Mouse (Mus musculus) forebrain, embryonic 14.5 days (tissue): ENCODE results near the gene Sord. TPM values are rescaled to one million over a fixed set of nuclear protein-coding genes. Genes with fewer than 3 reads are reported as not detected.

Source experiments
- ATAC-seq: fragments of 200-750 bp; cut with Nextera tagmentation; 2 replicates; pipeline ENCODE4 v1.8.0; 2017; ENCODE audit warnings: mild to moderate bottlenecking, moderate library complexity
- DNase-seq: peaks from one replicate; pipeline ENCODE4 v3.0.0-alpha.2; 2015; ENCODE audit warnings: low spot score
- H3K27ac ChIP-seq: fragments of 300-500 bp; sonication (generic); 2 replicates; pipeline ENCODE4 v1.5.1; 2014; ENCODE audit warnings: low read depth, mild to moderate bottlenecking, control low read depth, low read length, moderate library complexity
- H3K27me3 ChIP-seq: fragments of 300-500 bp; sonication (generic); replicated peaks from 2 replicates; pipeline ENCODE4 v1.6.1; 2014; ENCODE audit warnings: low read length, control low read depth, mixed read lengths; ENCODE audit not compliant: control insufficient read depth, insufficient read depth
- H3K36me3 ChIP-seq: fragments of 300-500 bp; sonication (generic); 2 replicates; pipeline ENCODE4 v1.6.1; 2014; ENCODE audit warnings: low read length, control low read depth; ENCODE audit not compliant: control insufficient read depth, insufficient read depth
- H3K4me1 ChIP-seq: fragments of 300-500 bp; sonication (generic); 2 replicates; pipeline ENCODE4 v1.6.1; 2014; ENCODE audit warnings: antibody characterized with exemption, low read length, control low read depth; ENCODE audit not compliant: control insufficient read depth, insufficient read depth
- H3K4me2 ChIP-seq: fragments of 300-500 bp; sonication (generic); 2 replicates; pipeline ENCODE4 v1.6.1; 2014; ENCODE audit warnings: mild to moderate bottlenecking, control low read depth, low read length
- H3K4me3 ChIP-seq: fragments of 300-500 bp; sonication (generic); 2 replicates; pipeline ENCODE4 v1.5.1; 2014; ENCODE audit warnings: low read depth, low read length, control low read depth
- H3K9ac ChIP-seq: fragments of 300-500 bp; sonication (generic); 2 replicates; pipeline ENCODE4 v1.6.1; 2014; ENCODE audit warnings: mild to moderate bottlenecking, low read length, control low read depth, moderate library complexity
- H3K9me3 ChIP-seq: fragments of 300-500 bp; sonication (generic); replicated peaks from 2 replicates; pipeline ENCODE4 v1.6.1; 2016; ENCODE audit warnings: low read length, control low read depth, mixed read lengths; ENCODE audit not compliant: control insufficient read depth
- WGBS: fragments of 180-500 bp; shearing (Covaris S2); extraction: QIAGEN DNeasy Blood & Tissue Kit; methylation state at CpG from one replicate; pipeline ENCODE4 v1.1.7; 2014; 5-methylcytosine and 5-hydroxymethylcytosine counted together
- polyA plus RNA-seq: library from polyadenylated mRNA; unstranded; fragments of >200 nt; fragmentation: Nextera tagmentation; extraction: Ambion mirVana; gene quantifications from 2 replicates; pipeline ENCODE4 v1.2.1, GENCODE M21; 2014

The Sord gene
- polyA plus RNA-seq, 1 experiment from 2014 or later = 19.7 TPM

DNA sequence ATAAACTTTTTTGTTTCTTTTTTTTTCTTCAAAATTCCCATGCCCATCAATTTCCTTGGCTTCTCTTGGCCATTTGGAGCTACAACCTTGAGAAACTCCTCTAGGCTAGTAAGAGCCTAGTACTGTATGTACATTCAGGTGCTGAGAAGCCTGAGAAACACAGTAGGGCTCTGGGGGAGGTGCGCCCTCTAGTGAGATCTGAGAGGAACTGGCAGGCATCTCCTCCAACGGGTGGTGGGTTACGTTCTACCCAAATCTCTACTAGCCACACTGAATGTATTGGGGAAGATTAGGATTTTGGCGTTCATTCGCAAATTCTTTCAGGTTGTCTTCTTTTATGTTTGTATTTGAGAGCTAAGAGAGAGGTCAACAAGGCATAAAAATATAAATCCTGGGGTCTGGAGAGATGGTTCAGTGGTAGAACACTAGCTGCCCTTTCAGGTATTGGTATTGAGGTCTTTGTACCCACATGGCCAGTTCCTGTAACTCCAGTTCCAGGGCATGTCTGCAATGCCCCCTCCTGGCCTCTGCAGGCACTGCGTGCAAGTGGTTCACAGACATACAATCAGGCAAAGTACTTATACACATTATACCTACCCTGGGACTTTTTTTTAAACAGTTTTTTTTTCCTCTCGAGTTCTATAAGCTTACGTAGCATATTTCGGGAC, 68.2 kb downstream of the Sord start:
- peak; percentile 63 for ATAC-seq
- no peak overlapping the region for H3K4me2 ChIP-seq
- WGBS = 12% methylated on average over 9 of the region's 9 CpGs
- no peaks in the 10 kb centered on the region for H3K36me3 ChIP-seq
- no peaks in the 10 kb centered on the region for H3K9me3 ChIP-seq
- peaks cover 19% of the 10 kb centered on the region for H3K4me1 ChIP-seq
- peak; percentile 85 for DNase-seq
- peaks cover 52% of the 10 kb centered on the region for H3K27me3 ChIP-seq
- H3K9ac ChIP-seq = no peak overlapping the region
- 0 out of 2 replicates have a peak overlapping the region, but pooled peaks have one; percentile 40 for H3K4me3 ChIP-seq
- no peak overlapping the region for H3K27ac ChIP-seq

DNA sequence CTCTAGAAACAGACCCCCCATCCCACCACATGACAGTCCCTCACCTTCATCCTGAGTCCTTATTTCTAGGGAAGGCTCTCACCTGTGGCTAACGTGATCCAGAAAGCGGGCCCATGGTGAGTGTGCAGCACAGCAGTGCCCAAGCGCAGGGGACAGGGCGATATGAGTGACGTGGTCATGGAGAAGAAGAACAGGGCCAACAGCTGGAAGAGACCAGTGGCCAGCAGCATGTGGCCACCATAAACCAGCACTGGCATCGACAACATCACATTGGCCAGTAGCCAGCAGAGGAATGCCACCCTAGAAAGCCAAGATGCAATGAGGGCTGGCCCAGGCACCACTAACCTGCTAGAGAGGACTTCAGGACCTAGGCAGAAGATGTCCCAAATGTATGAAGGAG, 70.0 kb downstream of the Sord start:
- H3K36me3 ChIP-seq = no peaks in the 10 kb centered on the region
- no peak overlapping the region for H3K9ac ChIP-seq
- H3K27me3 ChIP-seq = peaks cover 36% of the 10 kb centered on the region
- H3K9me3 ChIP-seq = no peaks in the 10 kb centered on the region
- peaks cover 11% of the 10 kb centered on the region; the same call in 1 of the 2 replicates for H3K4me1 ChIP-seq
- no peak overlapping the region for H3K4me2 ChIP-seq
- H3K4me3 ChIP-seq = no peak overlapping the region
- ATAC-seq (no peak), DNase-seq (no peak)
- WGBS = 90% methylated on average over 6 of the region's 6 CpGs
- H3K27ac ChIP-seq = no peak overlapping the region

DNA sequence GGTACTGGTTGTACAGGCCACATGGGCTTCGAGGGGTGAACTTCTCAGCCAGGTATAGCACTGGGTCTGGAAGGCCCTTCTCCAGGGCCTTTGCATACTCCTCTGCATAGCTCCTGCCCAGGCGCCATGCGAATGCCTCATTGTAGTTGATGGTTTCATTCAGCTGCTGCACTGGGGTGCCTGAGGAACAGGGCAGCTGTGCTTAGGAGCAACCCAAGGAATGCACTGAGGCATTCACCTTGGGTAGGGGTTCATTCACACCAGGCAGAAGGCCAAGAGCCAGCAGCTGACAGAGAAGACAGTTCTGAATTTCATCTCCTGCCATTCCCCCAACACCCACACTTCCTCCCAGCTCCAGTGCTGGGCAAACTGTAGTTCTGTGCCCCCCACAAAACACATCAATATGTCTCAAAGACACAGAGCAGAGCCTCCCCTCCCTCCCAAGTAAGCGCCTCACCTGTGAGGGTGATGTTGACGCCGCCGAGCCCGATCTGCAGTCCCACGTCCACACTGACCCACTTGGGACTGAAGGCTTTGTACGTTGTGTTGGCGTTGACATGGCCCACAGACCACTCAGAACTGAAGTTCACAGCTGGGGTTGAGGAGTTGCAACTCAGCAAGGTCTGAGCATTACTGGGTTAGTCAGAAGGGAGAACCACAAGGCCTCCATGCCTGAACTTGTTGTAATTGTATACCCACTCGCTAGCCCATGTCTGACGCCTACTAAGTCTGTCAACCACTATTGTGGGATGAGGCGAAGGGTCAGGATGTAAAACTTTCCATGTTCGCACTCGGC, 70.7 kb downstream of the Sord start:
- 86% methylated on average over 16 of the region's 16 CpGs for WGBS
- H3K4me3 ChIP-seq = no peak overlapping the region
- ATAC-seq (no peak), DNase-seq (no peak)
- no peaks in the 10 kb centered on the region for H3K9me3 ChIP-seq
- H3K27me3 ChIP-seq = peaks cover 29% of the 10 kb centered on the region
- no peak overlapping the region for H3K9ac ChIP-seq
- no peak overlapping the region for H3K27ac ChIP-seq
- H3K36me3 ChIP-seq = no peaks in the 10 kb centered on the region
- H3K4me2 ChIP-seq = no peak overlapping the region
- H3K4me1 ChIP-seq = peaks cover 11% of the 10 kb centered on the region; the same call in 1 of the 2 replicates

DNA sequence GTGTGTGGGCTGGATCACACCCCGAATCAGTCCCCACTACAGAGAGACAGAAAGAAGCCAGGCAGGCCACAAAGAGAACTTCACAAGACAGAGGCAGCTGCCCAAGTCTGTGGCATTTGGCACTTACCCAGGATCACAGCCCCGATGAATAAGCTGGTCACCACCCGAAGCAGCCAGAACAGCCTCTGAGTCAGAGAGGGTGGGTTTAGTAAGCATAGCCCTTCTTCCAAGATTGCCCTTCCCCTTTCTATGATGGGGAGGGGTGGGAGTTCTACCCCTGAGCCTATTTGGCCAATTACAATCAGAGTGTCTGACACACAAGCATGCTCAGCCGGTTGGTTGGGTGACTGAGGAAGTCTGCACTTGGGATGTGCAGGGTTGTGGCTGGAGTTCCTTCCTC, 71.6 kb downstream of the Sord start:
- H3K36me3 ChIP-seq = no peaks in the 10 kb centered on the region
- H3K4me3 ChIP-seq = no peak overlapping the region
- no peaks in the 10 kb centered on the region for H3K9me3 ChIP-seq
- ATAC-seq (no peak), DNase-seq (no peak)
- no peak overlapping the region for H3K4me2 ChIP-seq
- WGBS = 56% methylated on average over 4 of the region's 4 CpGs
- H3K9ac ChIP-seq = no peak overlapping the region
- peaks cover 20% of the 10 kb centered on the region for H3K27me3 ChIP-seq
- H3K27ac ChIP-seq = no peak overlapping the region
- peaks cover 8% of the 10 kb centered on the region; the same call in 1 of the 2 replicates for H3K4me1 ChIP-seq

DNA sequence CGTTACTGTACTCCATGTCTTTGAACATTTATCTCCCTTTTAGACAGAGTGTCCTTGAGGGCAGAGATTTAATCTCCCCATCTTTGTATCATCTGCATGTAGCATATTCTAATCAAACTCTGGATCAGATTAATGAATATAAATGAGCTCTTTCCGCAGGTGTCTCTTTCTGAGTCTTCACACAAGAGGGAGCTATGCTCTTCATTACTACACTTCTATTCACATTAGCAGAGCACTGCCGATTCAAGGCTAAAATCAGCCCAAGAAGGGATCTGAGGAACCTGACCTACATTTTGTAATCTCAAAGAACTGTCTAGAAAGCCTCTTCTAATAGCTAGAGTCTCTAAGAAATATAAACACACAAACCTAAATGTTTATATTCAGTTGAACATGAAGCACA, 75.1 kb downstream of the Sord start:
- Histone ChIP-seq H3K27me3 (peaks cover 24% of the 10 kb centered on the region), H3K9ac (no peak overlapping the region), H3K4me1 (peaks cover 4% of the 10 kb centered on the region; the same call in 1 of the 2 replicates), H3K9me3 (no peaks in the 10 kb centered on the region), H3K27ac (no peak overlapping the region), H3K4me2 (no peak overlapping the region), H3K36me3 (no peaks in the 10 kb centered on the region), H3K4me3 (no peak overlapping the region)
- ATAC-seq (no peak), DNase-seq (no peak)
- WGBS = 38% methylated on average over 3 of the region's 3 CpGs

DNA sequence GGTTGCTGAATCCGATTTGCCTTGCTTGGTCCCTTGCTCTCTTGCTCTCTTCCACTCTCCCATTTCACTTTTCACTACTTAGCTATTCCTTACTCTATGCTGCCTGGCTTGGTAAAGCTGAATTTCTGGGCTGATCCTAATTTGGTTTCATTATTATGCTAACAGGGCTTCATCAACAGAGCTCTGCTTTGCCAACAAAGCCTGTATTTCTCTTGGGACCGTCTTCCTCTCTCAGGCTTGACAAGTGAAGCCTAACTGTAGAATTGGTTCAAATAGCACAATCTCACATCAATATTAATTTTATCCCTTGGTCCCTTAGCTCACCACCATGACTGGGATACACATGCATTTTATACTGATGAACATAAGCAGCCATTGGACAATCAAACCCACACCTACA, 77.0 kb downstream of the Sord start:
- WGBS = 35% methylated on average over 2 of the region's 2 CpGs

DNA sequence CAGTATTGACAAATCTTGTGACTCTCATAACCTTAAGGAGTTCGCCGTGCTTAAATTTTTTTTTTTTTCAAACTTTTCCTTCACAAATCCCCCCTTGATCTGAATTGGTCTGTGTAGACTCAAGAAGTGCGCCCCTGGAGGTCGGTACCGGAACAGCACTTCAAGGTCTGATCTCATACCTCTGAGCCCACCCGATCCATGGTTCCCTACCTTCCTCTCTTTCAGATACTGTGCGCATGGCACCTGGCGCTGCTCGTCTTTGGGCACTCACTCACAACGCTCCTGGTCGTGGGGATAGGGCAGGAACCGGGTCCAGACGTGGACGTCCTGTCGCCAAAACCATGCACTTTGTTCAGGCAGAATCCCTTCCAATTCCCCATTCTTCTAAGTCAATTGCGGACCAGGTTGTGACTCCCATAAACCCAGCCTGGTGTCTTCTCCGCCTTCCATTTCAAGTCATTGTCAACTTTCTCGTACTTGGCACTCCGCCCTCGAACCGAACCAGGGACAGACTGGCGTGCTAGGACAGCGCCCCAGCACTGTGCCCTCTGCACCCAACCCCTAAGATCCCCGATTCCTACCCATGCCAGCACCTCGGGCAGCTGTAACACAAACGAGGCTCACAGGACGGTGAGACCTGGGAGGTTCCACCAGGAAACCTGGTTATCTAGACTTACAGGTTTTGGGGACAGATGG, 78.3 kb downstream of the Sord start:
- Histone ChIP-seq H3K9me3 (no peaks in the 10 kb centered on the region), H3K27me3 (peaks cover 20% of the 10 kb centered on the region), H3K4me2 (peak overlapping the region; percentile 36), H3K36me3 (no peaks in the 10 kb centered on the region), H3K4me3 (no peak overlapping the region), H3K4me1 (peaks cover 4% of the 10 kb centered on the region; the same call in 1 of the 2 replicates), H3K27ac (no peak overlapping the region), H3K9ac (no peak overlapping the region)
- peak; percentile 78 for DNase-seq
- 3% methylated on average over 27 of the region's 27 CpGs for WGBS
- ATAC-seq = peak; percentile 52; the same call in 1 of the 2 replicates

More for the DNA sequence above, 77.0 kb downstream of the Sord start:
- Histone ChIP-seq H3K9ac (no peak overlapping the region), H3K27ac (no peak overlapping the region), H3K4me1 (peaks cover 4% of the 10 kb centered on the region; the same call in 1 of the 2 replicates), H3K9me3 (no peaks in the 10 kb centered on the region), H3K4me2 (no peak overlapping the region), H3K4me3 (no peak overlapping the region), H3K27me3 (peaks cover 26% of the 10 kb centered on the region), H3K36me3 (no peaks in the 10 kb centered on the region)
- ATAC-seq = no peak
- no peak for DNase-seq

DNA sequence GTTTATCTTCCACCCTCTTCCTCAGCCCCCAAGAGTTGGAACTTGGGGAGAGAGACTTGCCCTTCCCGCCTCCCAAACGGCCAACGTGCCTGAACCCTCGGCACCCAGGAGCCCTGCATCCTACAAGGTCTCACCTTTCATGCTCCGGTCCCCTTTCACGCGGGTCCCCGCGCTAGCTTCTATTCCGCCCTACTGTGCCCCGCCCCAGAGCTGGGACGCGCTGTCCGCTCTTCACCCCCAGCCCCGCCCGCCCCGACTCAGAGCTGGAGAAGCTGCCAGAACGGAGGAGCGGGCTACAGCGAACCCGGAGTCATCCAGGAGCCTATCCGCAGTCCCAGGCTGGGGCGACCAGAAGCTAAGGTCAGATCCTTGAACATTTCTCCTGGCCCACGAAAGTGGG, 79.0 kb downstream of the Sord start, which contains the start of gene Duoxa1:
Gene Duoxa1, minus strand, starts transcription at position 195 of the 400 bp plus-strand sequence.
- ATAC-seq = 0 out of 2 replicates have a peak, but pooled peaks have one; percentile 34
- Histone ChIP-seq H3K27me3 (peaks cover 20% of the 10 kb centered on the region), H3K4me1 (peaks cover 4% of the 10 kb centered on the region; the same call in 1 of the 2 replicates), H3K4me3 (0 out of 2 replicates have a peak within 1 kb of the TSS, but pooled peaks have one; percentile 4), H3K9ac (no peak within 1 kb of the TSS), H3K27ac (no peak within 1 kb of the TSS), H3K4me2 (peak within 1 kb of the TSS; percentile 36), H3K36me3 (no peaks in the 10 kb centered on the region), H3K9me3 (no peaks in the 10 kb centered on the region)
- DNase-seq = no peak
- 2% methylated on average over 24 of the region's 24 CpGs for WGBS
